Mouse (Mus musculus) thymus, postnatal 10 days (tissue): ENCODE results near the gene Smoc2.

Source experiments
- DNase-seq, 2 experiments: peaks; one replicate each; pipeline ENCODE4 v3.0.0; 2021; ENCODE audit warnings: low spot score in 2 of 2

Smoc2 gene

DNA sequence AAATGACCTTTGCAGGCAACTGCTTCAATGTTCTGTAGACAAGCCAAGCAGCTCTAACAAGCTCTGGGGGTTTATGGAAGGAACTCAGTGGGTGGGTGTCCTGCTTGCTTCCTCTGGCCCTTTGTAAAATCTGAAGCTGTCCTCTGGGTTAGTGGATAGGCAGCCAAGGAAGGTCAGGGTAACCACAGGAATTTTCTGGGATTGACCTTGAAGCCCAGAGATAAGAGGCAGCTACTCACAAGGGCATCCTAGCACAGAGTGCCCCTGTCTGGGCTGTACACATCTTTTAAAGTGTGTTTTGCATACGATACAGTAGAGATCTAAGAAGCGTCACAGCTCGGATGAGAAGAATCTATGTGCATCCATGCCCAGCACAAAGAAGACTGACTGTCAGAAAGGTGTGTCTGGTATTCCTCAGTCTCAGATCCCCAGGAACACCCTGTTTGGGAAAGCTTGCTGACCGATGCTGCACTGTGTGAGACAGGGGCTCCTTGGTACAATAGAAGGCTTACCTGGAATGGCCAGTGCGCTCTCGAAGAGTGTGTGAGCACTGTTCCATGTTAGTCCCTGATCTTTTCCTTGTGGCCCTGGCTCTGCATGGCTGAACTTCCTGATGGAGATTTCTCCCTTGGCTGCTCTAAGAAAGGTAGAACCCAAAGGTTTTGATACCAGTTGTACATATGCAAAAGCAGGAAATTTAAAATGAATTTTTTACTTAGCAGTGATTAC is 69.9 kb downstream of the Smoc2 start:
- DNase-seq, result no peak

DNA sequence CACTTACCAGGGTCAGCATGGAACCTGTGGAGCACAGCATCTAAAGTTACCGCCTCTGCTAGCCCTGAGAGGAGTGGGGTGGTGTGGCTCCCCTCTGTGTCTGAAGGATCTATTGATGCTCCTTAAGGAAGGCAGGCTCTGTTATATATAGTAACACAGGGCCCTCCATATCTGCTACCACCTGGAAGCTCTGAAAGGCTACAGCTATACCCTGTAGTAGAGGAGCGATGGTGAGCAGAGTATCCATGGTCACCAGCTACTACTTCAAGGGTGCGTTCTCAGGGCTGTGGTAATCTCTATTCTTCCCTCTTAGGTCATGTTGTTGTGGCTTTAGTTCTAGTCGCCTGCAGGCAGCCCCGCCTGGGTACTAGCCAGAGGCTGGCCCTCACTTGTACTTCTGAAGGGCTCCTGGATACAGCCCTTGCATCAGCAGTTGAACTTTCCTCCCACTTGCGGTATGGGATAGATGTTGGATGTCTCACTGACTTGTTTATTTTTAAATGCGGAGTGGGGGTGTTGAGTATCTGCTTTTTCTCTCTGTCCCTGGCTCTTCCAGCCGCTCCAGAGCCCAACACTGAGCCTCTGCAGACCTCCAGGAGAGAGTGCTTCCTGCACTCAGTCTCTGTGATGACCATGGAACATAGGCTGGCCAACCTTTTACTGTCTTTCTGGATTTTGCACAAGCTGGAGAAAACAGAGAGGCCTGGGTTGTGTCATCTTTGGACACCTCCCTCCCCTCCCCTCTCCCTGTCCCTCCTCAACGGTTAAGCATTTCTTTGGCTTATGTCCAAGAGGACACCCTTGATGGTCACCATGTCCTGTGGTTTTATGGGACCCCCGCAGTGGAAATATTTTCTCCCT is 74.1 kb downstream of the Smoc2 start:
- no peak for DNase-seq

DNA sequence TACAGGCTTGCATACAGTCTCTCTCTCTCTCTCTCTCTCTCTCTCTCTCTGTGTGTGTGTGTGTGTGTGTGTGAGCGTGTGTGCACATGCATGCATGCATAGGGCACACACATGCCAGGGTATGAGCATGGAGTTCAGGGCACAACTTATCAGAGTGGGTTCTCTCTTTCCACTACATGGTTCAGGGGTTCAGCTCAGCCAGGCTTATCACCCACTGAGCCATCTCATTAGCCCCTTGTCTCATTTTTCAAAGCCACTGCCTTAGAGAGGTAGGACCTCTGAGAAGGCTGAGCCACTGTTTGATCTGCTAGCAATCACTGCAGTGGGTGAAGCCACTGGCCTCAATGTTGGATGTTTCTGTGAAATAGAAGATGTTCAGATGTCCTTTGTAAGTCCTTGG is 82.2 kb downstream of the Smoc2 start:
- DNase-seq, result no peak

DNA sequence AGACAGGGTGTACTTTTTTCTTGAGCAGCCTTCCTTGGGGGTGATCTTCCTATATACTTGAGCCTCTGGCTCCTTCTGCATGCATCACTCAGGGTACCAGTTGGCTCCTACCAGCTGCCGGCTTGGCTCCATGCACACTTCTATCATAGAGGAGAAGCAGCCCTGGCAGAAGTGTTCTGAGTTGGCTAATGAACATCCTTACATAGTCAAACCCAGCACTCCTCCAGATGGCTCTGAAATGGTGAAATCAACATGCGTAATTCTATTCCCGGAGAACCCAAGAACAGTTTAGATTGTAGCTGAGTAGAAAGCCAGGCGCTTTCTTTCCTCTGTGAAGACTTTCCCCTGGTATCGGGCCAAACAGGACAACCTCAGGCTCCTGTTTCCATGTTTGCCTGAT is 91.2 kb downstream of the Smoc2 start:
- DNase-seq, result no peak

DNA sequence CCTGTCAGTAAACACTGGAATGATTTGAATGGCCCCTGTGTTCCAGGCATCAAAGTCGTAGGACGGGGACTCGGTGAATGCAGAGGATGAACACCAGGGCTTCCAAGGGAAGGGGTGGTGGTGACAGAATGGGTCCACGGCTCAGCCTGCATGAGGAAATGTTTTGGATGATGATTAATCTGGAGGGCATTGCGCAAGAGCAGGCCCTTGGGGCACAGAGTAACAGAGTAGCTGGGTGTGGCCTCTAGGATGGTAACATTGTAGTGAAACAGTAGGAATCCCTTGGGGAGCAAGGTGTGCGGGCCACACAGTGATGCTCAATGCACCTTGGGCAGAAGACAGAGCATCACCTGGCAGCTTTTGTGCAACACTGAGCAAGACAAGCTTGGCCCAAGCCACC is 92.3 kb downstream of the Smoc2 start:
- no peak for DNase-seq

DNA sequence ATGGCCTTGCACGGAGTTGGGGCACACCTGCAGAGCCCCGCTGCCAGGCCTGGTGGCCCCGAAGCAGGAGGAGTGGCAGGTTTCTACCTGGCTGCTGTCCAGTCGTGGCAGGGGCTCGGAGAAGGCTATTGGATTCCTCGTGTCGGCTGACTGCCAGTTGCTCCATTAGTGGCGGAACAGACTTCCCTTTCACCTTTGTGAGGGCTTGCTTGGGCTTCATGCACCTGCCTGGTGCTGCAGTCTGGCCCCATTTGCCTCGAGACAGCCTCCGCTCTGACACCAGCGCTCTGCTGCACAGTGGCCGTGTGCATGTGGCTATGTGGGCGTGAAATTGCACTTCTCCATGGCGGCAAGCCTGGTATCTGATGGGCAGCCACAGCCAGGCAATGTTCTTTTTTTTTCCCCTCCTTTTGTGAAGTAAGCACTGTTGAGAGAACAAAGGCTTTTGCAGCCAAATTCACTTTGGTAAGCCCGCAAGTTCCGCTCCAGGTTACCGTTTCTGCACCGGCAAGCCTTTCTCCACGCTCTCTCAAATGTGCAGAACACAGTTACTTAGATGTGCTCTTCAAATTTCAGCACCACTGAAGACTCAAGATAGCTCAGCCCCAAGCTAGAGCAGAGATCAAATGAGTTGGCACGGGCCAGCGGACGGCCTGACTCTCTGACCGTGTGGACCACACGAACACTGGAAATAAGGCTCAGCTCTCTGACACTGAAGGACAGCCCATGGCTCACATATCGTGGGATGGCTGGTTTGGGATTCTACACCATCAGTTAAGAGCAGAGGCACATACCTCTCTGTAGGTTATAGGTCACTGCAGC is 93.2 kb downstream of the Smoc2 start:
- DNase-seq, result no peak

DNA sequence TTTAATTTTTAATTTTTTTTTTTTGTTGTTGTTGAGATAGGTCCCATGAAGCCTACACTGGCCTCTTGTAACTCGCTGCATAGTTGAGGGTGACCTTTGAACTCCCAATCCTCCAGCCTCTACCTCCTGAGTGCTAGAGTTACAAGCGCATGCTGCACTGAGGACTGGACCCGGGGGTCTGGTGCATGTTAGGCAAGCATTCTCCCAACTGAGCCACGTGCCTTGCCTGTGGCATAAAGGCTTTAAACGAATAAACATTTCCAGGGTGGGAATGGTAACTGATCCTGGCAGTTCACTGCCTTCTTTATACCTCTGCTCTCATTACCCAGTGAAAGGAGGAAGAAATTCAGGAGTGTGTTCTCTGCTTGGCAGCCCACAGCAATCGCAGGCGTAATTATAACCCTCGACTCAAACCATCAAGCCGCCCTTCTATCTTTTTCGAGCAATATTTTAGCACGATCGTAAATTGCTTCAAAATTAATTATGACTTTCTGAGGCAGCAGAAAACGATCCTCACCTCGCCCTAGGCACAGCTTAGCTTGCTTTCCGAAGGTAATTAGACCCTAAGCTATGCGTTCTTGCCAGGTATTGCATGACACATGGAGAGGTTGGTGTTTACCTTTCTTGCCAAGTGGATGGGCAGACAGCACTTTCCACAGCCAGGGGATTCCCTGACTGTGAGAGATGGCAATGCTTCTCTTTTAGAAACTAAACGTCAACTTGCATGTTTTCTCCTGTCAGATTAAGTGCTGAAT is 99.6 kb downstream of the Smoc2 start:
- DNase-seq, result no peak

DNA sequence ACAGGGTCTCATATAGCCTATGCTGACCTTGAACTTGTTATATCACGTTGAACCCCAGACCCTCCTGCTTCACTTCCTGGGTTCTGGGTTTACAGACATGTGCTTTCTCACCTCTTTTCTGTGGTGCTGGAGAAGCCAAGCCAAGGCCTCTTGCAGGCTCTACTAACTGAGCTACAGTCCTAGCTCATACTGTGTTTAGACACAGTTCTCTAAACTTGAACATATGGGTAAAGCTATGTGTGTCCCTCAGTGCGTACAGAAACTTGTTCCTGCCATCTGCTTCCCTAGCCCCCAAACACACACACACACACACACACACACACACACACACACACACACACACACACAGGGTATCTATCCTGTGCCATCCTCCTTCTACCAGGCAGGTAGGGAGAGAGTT is 100.2 kb downstream of the Smoc2 start:
- DNase-seq, result no peak

DNA sequence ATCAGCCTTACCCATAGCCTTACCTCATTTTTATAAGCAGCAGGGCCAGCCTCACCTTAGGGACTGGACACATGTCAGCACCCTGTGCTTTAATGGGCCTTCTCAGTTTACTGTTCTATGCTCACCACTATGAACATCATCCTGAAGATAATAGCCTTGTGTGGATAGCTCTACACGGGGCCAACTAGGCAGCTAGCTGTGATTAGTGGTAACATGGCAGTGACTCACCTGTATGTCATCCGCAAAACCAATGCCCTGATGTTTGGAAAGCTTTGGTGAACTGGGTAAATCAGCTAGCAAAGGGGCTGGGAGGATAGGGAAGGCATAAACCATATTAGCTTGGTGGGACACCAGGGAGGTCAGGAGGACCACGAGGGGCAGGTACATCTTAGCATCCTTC is 100.7 kb downstream of the Smoc2 start:
- DNase-seq, result no peak

DNA sequence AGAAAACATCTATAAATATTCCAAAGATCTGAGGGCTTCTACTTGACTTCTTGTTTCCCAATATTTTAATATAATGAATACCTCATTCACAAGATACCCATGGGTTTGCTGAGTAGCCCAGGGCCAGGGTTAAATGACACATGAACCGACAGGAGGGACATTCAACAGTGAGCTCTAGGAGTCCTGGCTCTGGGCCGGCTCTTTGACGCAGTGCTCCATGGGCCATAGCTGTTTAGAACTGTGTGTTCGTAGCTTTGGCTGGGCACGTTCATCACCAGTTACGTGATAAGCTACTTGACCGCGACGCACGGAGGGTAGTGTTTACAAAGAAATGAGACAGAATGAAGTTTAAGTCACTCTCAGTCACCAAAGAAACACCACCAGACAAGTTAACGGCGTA is 101.2 kb downstream of the Smoc2 start:
- DNase-seq, result no peak

DNA sequence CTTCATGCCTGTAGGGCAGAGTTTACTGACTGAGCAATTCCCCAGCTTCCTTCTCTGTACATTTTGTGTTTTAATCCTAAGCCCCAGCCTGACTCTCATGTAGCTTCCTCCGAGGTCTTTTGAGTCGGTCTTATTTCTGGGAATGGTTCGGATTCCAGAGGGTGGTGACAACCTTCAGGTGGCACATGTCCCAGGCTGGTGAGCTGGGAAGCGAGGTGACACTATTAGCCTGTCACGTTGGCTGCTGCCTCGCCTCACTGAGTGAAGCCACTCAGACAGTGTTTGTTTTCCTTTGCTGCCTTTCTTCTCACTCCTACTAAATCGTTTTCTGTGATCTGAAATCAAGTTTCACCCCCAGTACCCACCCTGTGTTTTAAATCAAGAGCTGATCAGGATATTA is 102.2 kb downstream of the Smoc2 start:
- DNase-seq, result no peak

DNA sequence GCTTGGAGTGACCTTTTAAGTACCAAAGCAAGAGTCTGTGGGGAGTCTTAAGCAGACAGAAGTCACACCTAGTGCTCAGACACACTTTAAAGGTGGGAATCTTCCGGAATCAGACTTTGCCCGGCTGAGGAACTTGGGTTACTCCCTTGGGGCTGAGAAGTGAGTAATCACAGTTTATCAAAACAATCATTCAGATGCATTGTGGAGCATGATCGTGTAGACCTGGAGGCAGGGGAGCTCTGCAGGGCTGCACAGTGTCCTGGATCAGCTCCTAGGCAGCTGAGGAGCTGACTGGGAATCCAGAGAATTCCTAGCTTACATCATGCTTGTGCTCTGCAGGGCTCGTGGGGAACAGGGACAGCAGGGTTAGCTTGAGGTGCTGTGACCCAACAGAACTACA is 104.7 kb downstream of the Smoc2 start:
- no peak for DNase-seq

DNA sequence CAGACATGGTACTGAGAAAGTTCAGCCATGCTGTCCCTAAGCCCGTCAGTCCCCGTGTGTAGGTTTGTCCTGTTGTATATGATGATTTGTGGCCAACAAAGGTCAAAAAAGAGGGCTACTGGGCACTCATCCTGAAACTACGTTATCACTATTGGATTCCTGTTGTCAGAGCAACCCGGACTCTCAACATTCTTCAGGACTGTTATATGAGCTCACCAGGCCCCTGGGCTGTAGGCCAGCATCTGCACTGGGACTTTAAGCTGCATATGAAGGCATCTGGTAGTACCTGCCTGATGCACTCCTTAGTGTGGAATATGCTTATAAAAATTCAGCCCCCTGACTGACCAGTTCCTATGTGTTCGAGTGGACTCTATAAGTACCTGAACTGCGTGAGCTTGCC is 105.7 kb downstream of the Smoc2 start:
- DNase-seq, result no peak

DNA sequence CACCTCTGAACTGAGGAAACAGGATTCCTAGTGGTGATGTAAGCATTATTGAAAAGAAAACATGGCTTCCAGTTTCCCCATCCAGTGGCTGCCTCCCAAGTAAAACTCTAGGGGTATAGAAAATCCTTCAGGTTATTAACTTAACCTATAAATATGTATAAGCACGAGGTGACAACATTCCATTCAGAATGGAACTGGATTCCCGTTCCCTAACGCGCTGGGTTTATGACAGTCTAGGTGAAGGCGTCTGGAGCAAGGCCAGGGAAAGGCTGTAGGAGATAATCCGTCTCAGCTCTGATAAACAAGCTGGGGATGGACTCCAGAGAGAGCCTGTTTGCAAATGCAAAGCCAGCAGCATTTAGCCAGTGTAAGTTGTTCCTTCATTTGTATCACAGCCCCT is 108.0 kb downstream of the Smoc2 start:
- DNase-seq, result no peak

DNA sequence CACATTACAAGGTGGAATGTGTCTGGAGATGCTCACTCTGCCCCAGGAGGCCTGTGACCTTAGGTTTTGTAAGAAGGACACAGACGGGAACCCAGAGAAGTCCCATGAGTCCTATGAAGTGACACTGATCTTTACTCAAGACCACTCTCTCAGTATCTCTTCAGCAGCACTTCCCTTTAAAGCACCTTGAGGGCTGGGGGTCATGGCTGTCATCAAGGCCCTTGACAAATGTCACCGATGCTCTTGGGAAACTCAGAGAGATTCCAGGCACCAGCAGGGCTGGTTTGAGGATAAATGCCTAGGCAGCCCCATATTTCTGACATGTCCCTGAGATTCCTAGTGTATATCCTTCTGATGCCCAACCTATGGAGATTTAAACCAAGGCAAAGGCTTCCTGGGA is 113.1 kb downstream of the Smoc2 start:
- no peak for DNase-seq

DNA sequence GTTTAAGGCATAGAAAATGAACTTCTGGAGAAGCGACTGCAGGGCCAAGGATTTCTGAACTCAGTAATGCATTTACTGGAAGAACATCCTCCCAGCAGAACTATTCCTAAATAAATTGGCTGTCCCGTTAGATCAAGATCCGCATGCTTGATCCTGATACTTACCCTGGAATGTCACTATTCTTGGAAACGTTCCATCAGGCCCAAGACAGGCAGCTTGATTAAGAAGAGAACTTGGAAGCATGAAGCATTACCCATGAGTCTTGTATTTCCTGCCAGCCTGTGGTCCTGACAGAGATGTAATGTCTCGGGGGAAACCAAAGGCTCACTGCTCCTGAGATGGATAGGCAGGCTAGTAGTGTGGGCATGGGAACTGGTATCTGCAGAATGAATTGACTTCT is 115.6 kb downstream of the Smoc2 start:
- DNase-seq, result no peak

DNA sequence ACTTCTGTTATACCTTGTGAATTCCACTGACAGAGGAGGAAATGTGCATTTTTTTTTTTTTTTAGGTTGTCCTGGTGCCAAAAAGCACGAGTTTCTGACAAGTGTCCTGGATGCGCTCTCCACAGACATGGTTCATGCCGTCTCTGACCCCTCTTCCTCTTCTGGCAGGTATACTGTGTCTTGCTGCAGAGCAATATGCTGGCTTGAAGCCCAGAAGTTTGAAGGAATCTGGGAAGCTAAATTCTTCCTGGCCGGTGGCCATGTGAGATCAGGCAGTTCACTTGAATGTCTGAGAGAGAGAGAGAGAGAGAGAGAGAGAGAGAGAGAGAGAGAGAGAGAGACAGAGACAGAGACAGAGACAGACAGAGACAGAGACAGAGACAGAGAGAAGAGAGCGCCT is 118.2 kb downstream of the Smoc2 start:
- no peak for DNase-seq

DNA sequence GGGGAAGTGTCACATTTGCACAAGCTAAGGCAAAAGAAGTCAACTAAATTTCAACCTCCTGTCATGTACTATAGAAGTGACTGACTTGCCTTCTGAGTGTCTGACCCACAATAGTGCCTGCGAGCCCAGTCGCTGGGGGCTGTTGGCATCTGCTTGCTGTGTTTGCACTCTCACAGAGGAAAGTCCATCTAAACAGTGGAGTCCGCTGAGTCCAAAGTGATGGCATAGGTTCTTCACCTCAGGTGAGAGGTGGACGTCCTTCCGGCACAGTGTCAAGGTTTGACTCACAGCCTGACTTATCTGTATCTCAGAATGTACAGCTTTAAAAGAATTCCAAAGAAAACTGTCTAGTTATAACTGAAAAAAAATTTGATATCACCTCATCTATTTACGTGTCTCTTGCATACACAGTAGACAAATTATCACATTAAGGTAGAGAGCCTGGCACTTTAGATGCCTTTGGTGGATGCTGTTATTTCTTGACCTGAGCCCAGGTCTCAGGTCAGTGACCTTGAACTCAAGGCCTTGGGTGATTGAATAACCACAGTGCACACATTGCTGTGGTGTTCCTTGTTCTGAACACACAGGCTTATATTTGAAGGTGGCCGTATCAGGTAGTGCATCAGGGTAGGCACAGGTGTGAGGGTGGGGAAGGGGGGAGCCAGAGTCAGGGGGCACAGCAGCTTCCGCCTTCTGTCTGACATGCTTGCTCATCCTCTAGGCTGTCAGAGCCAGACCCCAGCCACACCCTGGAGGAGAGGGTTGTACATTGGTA is 119.5 kb downstream of the Smoc2 start:
- DNase-seq, result no peak

DNA sequence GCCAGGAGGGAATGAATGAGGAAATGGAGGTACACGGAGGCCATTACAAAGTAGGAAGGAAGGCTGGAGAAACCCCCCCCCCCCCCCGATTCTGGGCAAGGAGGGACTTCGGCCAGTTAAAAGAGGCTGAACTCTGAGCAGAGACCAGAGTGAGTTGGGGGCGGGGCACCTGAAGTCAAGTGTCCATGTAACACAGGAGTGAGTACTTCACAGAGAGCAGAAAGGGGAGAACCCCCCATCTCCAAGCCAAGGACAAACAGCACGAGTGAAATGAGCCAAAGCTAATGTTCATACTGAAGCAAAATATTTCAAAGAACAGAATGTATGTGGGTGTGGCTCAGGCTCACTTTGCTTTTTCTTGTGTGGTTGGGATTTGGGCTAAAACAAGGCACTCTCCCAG is 121.7 kb downstream of the Smoc2 start:
- no peak for DNase-seq

DNA sequence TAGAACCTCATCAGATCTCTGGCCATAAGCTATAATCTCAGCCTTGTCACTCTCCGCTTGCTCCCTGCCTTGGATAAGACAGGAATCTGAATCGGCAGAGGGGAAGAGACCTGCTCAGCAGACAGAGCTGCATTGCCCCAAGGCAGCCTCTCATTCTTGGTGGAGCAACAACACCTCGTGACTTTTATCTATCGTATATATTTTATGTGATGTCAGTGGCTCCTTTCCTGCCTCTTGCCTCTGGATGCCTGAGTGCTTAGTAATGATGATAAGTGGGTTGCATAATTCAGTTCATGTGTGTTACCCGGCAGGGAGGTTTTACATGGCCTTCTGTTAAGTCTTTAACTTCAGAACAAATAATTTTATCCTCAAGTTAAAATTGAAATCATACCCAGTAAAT is 128.6 kb downstream of the Smoc2 start:
- DNase-seq, result no peak

DNA sequence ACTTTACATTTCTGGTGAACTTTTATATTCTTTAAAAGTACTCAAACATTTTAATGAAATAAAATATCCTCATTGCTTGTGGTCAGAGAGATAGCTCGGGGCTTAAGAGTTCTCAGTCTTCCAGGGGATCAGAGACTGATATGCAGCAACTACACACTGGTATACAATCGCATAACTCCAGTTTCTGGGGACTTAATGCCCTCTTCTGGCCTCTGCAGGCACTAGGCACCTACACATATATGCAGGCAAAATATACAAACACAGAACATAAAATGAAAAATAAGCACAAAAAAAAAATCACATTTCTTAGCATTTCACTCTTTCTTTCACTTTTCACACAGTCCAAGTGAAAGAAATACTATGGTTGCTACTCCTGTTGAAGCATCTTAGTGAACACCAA is 133.2 kb downstream of the Smoc2 start:
- DNase-seq, result no peak
